Mouse (Mus musculus): ENCODE measurements at regions not wholly inside any gene's neighbourhood (a gene's known extent, or its start where the extent isn't known, plus 50 kb on each side); places are given as distances from the start of the nearest gene placed in this dataset.

DNA sequence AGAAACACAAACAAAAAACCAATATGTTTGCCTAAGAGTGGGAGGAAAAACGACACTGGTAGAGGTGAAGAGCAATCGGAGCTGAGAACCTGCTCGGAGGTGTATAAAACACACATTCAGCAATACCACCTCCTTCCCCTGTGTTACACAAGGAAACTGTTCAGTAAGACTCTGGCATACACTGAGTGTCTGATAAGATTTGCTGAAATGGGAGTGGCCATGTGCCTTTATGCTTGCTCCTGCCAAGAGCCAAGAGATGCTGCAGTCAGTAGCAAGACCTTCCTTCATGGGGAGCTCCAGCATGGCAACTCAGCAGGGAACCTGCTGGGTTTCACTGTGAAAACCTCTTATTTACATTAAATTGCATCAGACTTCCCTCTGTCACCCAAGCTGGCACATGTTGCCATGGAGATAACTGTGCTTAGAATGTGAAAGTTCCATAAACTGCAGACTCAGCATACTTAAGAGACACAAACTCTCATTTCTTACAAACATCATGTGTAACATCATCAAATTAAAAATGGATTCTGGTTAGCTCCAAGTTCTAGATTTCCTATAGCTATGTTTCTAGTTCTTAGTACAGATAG lies 624.7 kb upstream of the Arpp21 start:
- no peak for DNase-seq

GRCm38 (mm10) chr9:112841473-112841872 lies 605.7 kb upstream of the Arpp21 start:
- DNase-seq: no peak

DNA sequence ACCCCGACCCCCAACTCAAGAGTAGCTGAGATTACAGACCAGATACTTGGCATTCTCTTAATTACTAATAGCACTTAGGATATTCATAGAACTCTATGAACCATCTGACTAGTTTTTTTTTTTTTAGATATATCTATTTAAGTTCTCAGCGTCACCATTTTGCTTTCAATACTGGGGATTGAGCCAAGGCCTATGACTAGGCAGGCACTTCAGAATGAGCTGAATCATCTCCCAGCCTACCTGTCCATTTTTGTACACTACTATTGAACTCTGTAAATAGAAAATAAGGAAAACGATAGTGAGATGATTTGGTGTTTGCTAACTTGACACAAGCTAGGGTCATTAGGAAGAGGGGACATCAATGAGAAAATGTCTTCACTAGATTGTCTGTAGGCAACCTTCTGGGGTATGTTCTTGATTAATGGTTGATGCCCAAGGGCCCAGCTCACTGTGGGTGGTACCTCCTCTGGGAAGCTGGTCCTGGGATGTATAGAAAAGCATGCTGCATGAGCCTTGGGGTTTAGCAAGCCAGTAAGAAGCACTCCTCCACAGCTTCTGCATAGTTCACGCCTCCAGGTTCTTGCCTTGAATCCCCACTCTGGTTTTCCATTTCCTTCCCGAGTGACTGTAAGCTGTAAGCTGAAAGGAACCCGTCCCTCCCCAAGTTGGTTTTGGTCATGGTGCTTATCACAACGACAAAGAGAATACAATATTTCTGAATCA lies 603.5 kb upstream of the Arpp21 start:
- DNase-seq: no peak

DNA sequence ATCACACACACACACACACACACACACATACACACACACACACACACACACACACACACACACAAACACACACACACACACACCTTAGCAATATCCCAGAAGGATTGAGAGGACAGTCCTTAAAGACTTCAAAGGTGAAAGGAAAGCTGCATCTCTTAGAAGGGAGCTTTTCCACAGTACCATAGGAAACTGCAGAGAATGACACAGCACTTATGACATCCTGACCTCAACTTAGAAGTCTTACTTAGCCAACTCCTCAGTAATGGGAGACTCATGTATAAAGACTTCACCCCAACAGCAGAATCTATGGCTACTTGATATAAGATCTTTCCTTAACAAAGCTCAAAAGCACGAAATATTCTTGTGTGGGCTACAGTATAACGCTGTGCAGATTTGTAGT lies 601.8 kb upstream of the Arpp21 start:
- no peak for DNase-seq

GRCm38 (mm10) chr9:112834441-112835245 lies 598.9 kb upstream of the Arpp21 start:
- peak; percentile 86 for DNase-seq

- DNase-seq: peak; percentile 47
Observed at GRCm38 (mm10) chr9:112831102-112831501, 595.4 kb upstream of the Arpp21 start.

DNA sequence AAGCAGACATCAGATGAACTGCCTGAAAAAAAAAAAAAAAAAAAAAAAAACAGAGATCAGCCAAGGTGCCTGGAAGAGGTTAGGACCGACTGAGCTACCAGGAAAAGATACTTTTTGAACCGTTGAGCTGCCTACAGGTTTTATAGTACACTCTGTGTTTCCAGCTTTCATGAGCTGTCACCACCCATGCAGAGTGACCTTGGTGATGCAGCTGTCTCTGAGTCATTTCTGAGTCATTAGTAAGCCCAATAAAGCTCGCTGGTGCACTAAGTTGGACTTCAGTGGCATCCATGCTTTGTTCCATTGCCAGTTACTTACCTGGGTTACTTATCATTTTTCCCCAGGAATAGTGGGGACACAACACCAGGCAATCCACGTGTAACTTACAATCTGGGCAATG lies 592.9 kb upstream of the Arpp21 start:
- DNase-seq: no peak

DNA sequence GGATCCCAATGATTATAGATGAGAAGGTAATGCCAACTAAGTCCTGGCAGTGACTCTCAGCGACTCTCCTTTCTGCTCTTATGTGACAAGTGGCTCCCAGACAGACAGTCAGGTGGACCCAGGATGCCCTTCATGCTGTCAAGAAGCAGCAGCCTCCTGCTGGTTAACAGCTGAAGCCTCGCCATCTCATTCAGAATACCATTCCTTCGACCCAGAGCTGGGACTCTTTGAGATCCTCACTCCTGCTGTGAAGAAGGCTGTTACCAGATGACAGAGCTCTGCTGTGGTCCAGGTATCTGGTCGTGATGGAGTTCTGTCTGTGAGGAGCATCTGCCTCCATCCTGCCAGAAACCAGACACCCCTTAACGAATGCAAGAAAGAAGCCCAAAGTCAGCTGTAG lies 590.9 kb upstream of the Arpp21 start:
- peak; percentile 82 for DNase-seq

DNA sequence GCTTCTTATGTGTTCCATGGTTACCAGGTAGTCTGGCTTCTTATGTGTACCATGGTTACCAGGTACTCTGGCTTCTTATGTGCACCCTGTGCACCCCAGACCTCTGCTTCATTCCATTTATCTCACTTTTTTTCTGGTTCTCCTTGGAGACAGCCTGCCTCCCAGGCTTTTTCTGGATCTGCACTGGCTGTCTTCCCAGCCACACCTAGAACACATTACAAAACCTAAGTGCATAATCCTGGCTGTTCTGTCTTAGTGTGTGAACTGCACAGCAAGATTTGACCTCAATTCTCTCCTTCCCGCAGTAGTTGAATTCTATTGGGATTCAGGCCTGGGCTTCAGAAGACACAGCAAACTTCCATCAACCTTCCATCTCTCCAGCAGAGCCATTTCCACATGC lies 586.2 kb upstream of the Arpp21 start:
- no peak for DNase-seq

- no peak for DNase-seq
Observed at GRCm38 (mm10) chr9:112811946-112812345, 576.2 kb upstream of the Arpp21 start.

- no peak for DNase-seq
Observed at GRCm38 (mm10) chr9:112799583-112800220, 564.0 kb upstream of the Arpp21 start.

DNA sequence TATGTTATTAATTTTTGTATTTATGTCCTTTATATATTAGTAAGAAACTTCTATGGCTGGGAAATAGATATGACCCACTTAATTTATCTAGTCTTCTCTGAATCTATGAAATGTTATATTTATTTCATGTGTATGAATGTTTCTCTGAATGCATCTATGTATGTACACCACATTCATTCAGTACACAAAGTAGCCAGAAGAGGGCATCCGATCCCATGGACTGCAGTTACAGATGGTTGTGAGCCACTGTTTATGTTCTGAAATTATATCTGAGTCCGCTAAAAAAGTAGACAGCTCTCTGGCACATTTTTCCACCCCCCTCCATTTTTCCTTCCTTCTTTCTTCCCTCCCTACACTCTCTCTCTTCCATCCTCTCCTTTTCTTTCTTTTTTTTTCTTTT lies 557.8 kb upstream of the Arpp21 start:
- no peak for DNase-seq

- no peak for DNase-seq
Observed at GRCm38 (mm10) chr9:112771981-112772380, 536.2 kb upstream of the Arpp21 start.

DNA sequence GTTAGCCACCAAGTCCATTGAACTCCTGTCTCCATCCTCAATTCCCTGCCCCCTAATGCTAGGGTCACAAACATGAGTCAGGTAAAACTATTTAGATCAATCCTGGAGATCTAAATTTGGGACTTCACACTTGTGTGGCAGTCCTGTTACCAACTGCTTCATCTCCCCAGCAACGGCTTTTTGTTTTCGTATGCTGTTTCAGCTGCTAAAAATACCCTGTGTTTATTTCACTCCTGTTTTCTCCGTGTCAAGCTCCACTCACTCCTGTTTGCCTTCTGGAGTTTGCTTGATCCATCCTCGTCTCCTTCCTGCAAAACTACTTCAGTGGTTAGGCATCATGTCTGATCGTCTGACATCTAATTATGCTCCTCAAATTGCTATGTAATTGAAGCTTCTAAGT lies 508.9 kb upstream of the Arpp21 start:
- DNase-seq: no peak

DNA sequence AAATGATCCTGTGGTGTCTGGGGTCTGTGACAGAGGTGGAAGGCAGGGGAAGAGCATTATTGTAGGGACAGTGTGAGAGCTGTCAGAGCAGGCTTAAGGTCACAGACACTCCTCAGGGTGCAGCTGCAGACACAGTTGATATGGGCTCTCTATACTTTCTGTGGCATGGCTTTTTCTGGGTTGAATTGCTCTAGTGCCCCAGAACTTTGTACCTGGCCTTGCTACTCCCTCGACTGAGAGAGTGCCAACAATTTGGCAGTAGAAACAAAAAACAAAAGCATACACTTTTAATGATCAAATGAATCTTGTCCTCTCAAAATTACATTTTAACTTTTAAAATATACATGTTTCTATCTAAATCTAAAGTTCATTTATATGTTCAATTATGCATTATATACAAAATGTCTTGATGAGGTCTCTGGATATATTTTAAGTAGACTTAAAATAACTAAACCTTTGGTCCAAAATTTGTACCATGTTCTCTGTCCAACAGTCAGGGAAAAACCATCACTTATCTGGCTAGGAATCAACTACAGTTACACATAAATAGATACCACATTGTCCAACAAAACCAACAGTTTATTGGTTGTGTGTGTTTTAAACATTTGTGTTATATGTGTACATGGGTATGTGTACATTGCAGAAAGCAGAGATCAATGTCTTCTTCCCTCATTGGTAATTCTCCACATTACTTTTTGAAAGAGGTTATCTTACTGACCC lies 508.3 kb upstream of the Arpp21 start:
- no peak for DNase-seq

GRCm38 (mm10) chr9:112735761-112736160 lies 500.0 kb upstream of the Arpp21 start:
- DNase-seq: no peak

- no peak for DNase-seq
Observed at GRCm38 (mm10) chr9:112725523-112725922, 489.8 kb upstream of the Arpp21 start.

GRCm38 (mm10) chr9:112725103-112725502 lies 489.4 kb upstream of the Arpp21 start:
- no peak for DNase-seq

DNA sequence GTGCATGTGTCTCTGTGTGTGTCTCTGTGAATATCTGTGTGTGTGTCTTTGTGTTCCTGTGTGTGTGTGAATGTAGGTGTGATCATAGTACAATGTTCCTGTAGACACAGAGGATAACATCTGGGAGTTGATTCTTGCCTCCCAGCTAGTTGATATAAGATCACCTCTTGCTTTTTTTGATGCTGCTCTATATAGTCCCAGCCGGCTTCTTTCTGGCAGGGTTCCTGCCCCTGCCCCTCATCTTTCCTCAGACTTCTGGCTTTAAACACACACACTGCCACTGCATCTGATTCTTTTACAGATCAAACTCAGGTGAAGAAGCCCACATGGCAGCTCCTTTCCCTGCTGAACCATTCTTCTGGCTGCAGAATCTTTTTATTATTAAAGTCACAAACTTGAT lies 487.6 kb upstream of the Arpp21 start:
- DNase-seq: peak; percentile 33

DNA sequence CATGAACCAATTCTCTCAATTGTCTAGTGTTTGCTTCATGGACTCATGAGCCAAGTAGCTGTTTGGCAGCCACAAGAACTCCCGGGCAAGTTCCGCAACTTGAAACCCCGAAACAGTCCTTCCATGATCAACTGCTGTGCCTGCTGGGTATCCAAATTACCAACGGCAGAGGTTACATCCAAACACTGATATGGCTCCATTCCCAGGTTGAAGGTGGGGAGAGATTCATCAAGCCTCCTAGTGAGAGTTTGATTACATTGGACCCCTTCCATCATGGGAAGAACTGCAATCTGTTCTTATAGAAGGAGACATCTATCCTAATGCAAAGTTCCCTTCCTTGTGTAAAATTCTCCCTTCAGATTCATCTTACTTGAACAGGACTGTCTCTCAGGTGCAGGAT lies 486.8 kb upstream of the Arpp21 start:
- DNase-seq: peak; percentile 93

GRCm38 (mm10) chr9:112715197-112715762 lies 479.5 kb upstream of the Arpp21 start:
- DNase-seq: no peak

DNA sequence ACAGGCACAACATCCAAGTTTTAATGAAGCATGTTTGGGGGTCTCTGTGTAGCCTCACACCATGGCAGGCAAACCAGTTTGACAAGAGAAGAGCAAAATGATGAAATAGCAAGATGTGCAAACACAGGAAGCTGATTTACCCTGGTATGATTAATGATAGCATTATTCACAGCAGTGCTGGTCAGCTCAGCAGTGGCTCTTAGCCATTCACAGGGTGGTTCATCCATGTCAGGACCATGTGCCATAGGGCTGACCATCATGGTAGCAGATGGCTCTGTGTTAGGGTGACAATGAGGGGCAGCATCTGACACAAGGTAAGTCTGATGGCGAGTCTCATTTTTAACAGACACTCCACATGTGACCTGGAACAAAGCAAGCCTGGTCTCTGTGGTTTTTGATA lies 443.1 kb upstream of the Arpp21 start:
- DNase-seq: no peak

DNA sequence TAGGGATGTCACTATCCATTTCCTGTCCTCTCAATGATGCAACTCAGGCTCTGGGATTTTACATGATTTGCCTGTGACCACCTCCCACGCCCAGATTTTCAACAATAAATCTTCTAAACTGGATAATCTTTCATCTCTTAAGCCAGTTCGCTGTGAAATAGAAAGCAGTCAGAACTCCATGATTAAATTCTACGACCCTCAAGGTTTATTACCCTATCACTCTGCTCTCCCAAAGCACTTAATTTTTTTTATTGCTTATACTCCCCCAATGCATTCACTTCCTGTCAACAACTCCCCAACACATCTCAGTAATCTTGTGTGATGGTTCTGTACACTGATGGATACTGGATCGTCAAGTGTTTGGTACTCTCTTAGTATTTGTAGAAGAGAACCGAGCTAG lies 439.5 kb upstream of the Arpp21 start:
- no peak for DNase-seq
